Mouse (Mus musculus): Measurements from ENCODE around the gene Epsti1. TPM values are rescaled to one million over a fixed set of nuclear protein-coding genes. Genes with fewer than 3 reads are reported as not detected.

Gene Epsti1
- total and polyA plus RNA-seq, 3 experiments, result not detected

DNA sequence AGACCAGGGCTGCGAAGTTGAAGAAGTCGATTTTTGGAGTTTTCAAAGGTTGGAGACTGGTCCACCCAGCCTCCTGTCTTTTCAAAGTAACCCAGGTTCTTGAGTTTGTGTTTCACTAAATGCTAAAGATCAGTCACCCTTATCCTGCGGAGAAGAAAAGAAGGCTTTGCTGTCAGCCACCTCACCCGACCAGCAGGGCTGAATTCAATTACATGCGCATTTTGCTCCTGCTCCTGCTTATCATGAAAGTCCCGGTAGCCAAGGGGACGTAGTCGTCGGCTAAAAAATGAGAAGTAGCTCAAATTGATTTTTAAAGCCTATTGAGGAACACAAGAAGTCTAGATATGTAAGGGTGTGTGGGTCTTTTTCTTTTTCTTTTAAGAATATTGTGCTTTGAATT, 38.2 kb downstream of the Epsti1 start:
- Histone ChIP-seq H3K9ac (ENCODE audit: control insufficient read depth, low read depth, low read length, poor library complexity, severe bottlenecking) (no peak overlapping the region), H3K79me2 (ENCODE audit: control insufficient read depth, insufficient read depth, low read length, poor library complexity) (no peaks in the 10 kb centered on the region), H3K36me3 (ENCODE audit: control insufficient read depth in 1 of 2, insufficient read depth in 2 of 2, low read length in 2 of 2) (no peaks in the 10 kb centered on the region), H3K27ac (ENCODE audit: control insufficient read depth, low read depth, low read length) (no peak overlapping the region), H3K4me3 (ENCODE audit: control insufficient read depth in 1 of 2, insufficient read depth in 1 of 2, low read depth in 2 of 2, low read length in 2 of 2) (no peak overlapping the region), H3K4me1 (ENCODE audit: control insufficient read depth in 1 of 2, insufficient read depth in 2 of 2, low read length in 2 of 2) (no peaks in the 10 kb centered on the region), H3K9me3 (replicated peaks; ENCODE audit: insufficient read depth, low read length) (no peaks in the 10 kb centered on the region), H3K27me3 (ENCODE audit: control insufficient read depth in 1 of 2, insufficient read depth in 2 of 2, low read length in 2 of 2) (no peaks in the 10 kb centered on the region)
- TF ChIP-seq MXI1 (IDR thresholded peaks at IDR 0.05; ENCODE audit: low read depth, low read length), result no peak
- no peak for TF ChIP-seq BHLHE40 (IDR thresholded peaks at IDR 0.05; ENCODE audit: borderline replicate concordance, low read depth, low read length)
- TF ChIP-seq MAFK (IDR thresholded peaks at IDR 0.05; ENCODE audit: borderline replicate concordance, low read depth, low read length), result no peak
- TF ChIP-seq USF2 (IDR thresholded peaks at IDR 0.05; ENCODE audit: borderline replicate concordance in 1 of 2, insufficient read depth in 1 of 2, low read depth in 1 of 2, low read length in 2 of 2), result no peak
- no peak for TF ChIP-seq E2F4 (IDR thresholded peaks at IDR 0.05; ENCODE audit: borderline replicate concordance, low read depth, low read length)
- no peak for TF ChIP-seq GATA1 (IDR thresholded peaks at IDR 0.05; ENCODE audit: low read depth, low read length)
- TF ChIP-seq MAZ (IDR thresholded peaks at IDR 0.05; ENCODE audit: low read depth, low read length), result no peak
- no peak for TF ChIP-seq KAT2A (conservative IDR thresholded peaks at IDR 0.05; ENCODE audit: low read depth, low read length)
- no peak for TF ChIP-seq POLR2AphosphoS2 (IDR thresholded peaks at IDR 0.05; ENCODE audit: low read length)
- no peak for TF ChIP-seq POLR2AphosphoS5 (IDR thresholded peaks at IDR 0.05; ENCODE audit: borderline replicate concordance, low read depth, low read length)
- no peak for TF ChIP-seq NELFE (IDR thresholded peaks at IDR 0.05; ENCODE audit: low read depth, low read length)
- TF ChIP-seq HCFC1 (IDR thresholded peaks at IDR 0.05; ENCODE audit: low read depth, low read length), result no peak
- no peak for TF ChIP-seq RAD21 (IDR thresholded peaks at IDR 0.05; ENCODE audit: low read depth, low read length)
- no peak for TF ChIP-seq CHD2 (IDR thresholded peaks at IDR 0.05; ENCODE audit: low read length)
- no peak for TF ChIP-seq NRF1 (IDR thresholded peaks at IDR 0.05; ENCODE audit: insufficient read depth, low read depth, low read length, poor library complexity, severe bottlenecking)
- TF ChIP-seq USF1 (IDR thresholded peaks at IDR 0.05; ENCODE audit: low read depth, low read length), result no peak
- no peak for TF ChIP-seq EP300 (IDR thresholded peaks at IDR 0.05; ENCODE audit: low read depth in 1 of 2, low read length in 2 of 2)
- TF ChIP-seq SIN3A (IDR thresholded peaks at IDR 0.05; ENCODE audit: low read length), result no peak
- TF ChIP-seq ZNF384 (IDR thresholded peaks at IDR 0.05; ENCODE audit: low read depth, low read length), result no peak
- no peak for DNase-seq (ENCODE audit: low read depth, low spot score)

DNA sequence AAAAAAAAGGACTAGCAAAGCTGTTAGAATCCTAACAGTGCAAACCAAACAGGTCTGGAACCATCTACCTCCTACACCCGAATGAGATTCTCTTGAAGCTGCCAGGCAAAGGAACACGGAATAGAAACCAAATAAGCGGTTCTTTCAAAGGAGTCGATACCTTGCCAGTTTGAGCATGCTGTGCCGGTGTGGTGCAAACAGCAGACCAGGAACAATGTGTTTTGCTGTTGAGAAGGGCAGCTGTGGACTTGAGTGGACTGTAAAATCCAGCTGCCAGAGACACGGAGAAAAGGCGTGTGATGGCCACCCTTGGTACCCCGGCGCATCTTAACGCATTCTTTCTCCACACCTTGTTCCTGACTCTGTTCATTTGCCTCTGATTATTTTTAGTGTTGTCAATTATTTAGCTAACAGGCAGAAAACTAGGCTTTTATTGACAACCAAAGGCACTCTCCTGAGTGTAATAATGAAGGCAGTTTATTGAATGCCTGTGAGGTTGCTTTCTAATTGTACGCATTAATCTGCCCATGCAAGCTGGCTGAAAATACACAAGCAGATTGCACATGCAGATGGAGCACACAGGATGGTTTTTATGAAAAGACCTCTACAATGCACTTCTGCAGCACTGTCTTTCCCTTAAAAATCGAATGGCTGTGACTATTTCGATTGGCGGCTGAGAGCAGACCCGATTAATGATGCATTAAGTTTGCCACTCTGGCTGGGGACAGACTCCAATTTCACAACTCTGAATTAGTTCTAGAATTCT, 38.9 kb downstream of the Epsti1 start:
- no peak overlapping the region for H3K27ac ChIP-seq (ENCODE audit: control insufficient read depth, low read depth, low read length)
- no peak for DNase-seq (ENCODE audit: low read depth, low spot score)
- H3K36me3 ChIP-seq (ENCODE audit: control insufficient read depth in 1 of 2, insufficient read depth in 2 of 2, low read length in 2 of 2), result no peaks in the 10 kb centered on the region
- no peaks in the 10 kb centered on the region for H3K79me2 ChIP-seq (ENCODE audit: control insufficient read depth, insufficient read depth, low read length, poor library complexity)
- TF ChIP-seq ZKSCAN1 (IDR thresholded peaks at IDR 0.05; ENCODE audit: low read depth, low read length) (no peak), CHD1 (IDR thresholded peaks at IDR 0.05; ENCODE audit: low read depth, low read length) (no peak), ZC3H11A (IDR thresholded peaks at IDR 0.05; ENCODE audit: low read depth, low read length) (no peak), ELF1 (IDR thresholded peaks at IDR 0.05; ENCODE audit: low read depth, low read length) (no peak), GATA1 (IDR thresholded peaks at IDR 0.05; ENCODE audit: low read depth, low read length) (no peak), UBTF (IDR thresholded peaks at IDR 0.05; ENCODE audit: borderline replicate concordance, insufficient read depth, low read depth, low read length) (no peak), KAT2A (conservative IDR thresholded peaks at IDR 0.05; ENCODE audit: low read depth, low read length) (no peak), E2F4 (IDR thresholded peaks at IDR 0.05; ENCODE audit: borderline replicate concordance, low read depth, low read length) (no peak), MAX (IDR thresholded peaks at IDR 0.05; ENCODE audit: low read length) (no peak), POLR2A (IDR thresholded peaks at IDR 0.05; ENCODE audit: control insufficient read depth in 1 of 2, insufficient read depth in 1 of 2, low read depth in 1 of 2, low read length in 2 of 2, poor library complexity in 1 of 2) (no peak), GABPA (IDR thresholded peaks at IDR 0.05; ENCODE audit: low read depth, low read length) (no peak), POLR2AphosphoS5 (IDR thresholded peaks at IDR 0.05; ENCODE audit: borderline replicate concordance, low read depth, low read length) (no peak), SIN3A (IDR thresholded peaks at IDR 0.05; ENCODE audit: low read length) (no peak), TBP (IDR thresholded peaks at IDR 0.05; ENCODE audit: low read depth, low read length) (no peak), MAZ (IDR thresholded peaks at IDR 0.05; ENCODE audit: low read depth, low read length) (no peak), USF1 (IDR thresholded peaks at IDR 0.05; ENCODE audit: low read depth, low read length) (no peak), MAFK (IDR thresholded peaks at IDR 0.05; ENCODE audit: borderline replicate concordance, low read depth, low read length) (no peak)
- no peaks in the 10 kb centered on the region for H3K4me1 ChIP-seq (ENCODE audit: control insufficient read depth in 1 of 2, insufficient read depth in 2 of 2, low read length in 2 of 2)
- H3K4me3 ChIP-seq (ENCODE audit: control insufficient read depth in 1 of 2, insufficient read depth in 1 of 2, low read depth in 2 of 2, low read length in 2 of 2), result no peak overlapping the region
- H3K9ac ChIP-seq (ENCODE audit: control insufficient read depth, low read depth, low read length, poor library complexity, severe bottlenecking), result no peak overlapping the region
- no peaks in the 10 kb centered on the region for H3K9me3 ChIP-seq (replicated peaks; ENCODE audit: insufficient read depth, low read length)
- H3K27me3 ChIP-seq (ENCODE audit: control insufficient read depth in 1 of 2, insufficient read depth in 2 of 2, low read length in 2 of 2), result no peaks in the 10 kb centered on the region
